Mouse (Mus musculus): ENCODE measurements at regions not wholly inside any gene's neighbourhood (a gene's known extent, or its start where the extent isn't known, plus 50 kb on each side); places are given as distances from the start of the nearest gene placed in this dataset.

DNA sequence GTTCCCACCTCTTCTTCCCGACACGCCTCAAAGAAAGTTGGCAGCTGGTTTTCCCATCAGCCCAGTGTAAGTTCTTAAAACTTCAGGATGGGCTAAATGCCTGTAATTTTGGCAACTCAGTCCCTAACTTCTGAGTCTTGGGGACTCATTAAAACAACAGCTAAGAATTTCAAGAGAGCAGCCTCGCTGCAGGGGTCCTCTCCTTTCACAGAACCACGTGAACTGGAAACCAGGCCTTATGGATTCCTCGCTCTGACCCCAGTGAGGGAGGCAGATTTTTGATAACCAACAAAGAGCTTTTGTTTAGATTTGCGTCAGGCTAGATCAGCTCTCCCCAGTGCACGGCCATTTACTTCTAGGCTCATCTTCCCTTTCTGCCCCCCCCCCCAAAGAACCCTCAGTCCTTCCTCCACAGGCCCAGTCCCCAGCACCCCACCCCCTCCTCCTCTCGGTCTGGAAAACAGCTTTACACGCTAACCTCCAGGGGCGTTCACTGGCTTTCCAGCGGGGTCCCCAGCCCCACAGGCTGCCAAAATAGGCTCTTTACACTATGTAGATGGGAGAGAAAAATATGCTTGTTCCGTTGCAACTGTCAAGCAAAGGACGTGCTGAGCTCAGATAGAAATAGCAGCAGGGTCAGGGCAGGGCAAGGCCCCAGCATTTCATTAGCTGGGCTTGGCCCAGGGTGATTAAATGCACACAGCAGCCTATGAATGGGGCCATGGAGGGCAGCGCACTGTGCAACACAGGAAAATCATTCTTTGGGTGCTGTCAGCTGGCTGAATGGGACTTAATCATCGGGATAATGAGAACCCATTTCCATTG is 233.5 kb downstream of the Zfp36l1 start:
- no peak for DNase-seq

DNA sequence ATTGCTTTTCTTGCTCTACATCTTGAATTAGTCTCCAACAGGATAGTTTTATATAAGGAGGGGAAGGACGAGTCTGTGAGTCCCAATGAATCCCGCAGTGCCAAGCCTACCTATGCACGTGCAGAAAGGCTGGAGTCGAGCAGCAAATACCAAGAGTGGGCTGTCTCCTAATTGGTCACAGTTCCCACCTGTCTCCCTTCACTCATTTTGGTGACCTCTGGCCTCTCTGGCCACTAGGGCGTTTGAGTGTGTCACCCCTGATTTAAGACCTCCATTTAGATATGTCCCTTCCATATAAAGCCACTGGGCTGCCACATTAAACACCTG is 234.1 kb downstream of the Zfp36l1 start:
- no peak for DNase-seq

DNA sequence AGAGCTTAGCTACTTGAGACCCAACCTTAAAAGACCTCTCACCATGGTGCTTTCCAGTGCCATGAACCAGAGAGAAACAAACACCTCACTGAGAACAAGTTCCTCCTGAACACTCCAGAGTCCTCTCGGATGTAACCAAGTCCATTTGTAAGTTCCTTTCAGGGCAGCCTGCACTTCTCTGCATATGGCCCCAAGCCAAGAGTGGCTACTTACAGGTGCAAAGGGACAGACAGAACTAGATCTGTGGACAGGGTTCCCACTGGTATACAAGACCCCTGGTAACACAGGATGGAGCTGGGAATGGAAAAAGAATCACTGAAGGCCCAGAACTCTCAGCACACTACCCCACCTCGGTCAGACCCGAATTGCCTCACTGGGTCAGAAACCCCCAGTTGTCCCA is 234.7 kb downstream of the Zfp36l1 start:
- DNase-seq: no peak

DNA sequence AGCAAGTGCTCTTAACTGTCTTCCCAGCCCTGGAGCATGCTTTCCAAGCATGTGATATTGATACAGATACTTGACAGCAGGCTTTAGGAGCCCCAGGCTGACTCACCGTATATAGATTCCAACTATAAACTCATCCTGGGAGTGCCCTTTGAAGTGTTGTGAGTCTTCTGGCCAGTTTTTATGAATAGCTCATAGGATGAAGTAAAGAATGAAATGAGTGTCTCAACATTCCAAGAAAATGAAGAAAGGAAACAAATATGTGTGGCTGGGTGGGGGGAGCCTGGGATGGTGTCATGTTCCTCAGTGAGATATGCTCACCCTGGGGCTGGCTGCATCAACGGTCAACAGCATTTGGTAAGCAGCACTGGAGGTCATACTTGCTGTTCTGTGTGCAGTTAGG is 238.5 kb downstream of the Zfp36l1 start:
- DNase-seq: no peak

DNA sequence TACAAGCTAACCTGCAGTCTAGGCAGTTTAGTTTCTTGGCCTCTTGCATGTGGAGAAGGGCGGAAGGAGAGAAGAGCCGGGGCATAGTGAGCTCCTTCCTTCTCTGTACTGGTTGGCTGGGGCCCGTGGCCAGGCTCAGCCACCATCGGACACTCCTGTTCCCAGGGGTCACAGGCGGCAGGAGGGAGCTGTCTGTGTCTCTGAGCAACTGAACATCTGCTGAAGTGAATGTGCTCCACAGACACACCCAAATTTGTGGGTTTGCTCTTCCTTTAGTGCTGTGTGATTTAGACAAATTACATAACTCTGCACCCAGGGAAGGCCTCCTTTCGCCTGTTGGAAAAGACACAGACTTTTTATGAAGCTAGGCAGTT is 247.6 kb downstream of the Zfp36l1 start:
- DNase-seq: no peak

DNA sequence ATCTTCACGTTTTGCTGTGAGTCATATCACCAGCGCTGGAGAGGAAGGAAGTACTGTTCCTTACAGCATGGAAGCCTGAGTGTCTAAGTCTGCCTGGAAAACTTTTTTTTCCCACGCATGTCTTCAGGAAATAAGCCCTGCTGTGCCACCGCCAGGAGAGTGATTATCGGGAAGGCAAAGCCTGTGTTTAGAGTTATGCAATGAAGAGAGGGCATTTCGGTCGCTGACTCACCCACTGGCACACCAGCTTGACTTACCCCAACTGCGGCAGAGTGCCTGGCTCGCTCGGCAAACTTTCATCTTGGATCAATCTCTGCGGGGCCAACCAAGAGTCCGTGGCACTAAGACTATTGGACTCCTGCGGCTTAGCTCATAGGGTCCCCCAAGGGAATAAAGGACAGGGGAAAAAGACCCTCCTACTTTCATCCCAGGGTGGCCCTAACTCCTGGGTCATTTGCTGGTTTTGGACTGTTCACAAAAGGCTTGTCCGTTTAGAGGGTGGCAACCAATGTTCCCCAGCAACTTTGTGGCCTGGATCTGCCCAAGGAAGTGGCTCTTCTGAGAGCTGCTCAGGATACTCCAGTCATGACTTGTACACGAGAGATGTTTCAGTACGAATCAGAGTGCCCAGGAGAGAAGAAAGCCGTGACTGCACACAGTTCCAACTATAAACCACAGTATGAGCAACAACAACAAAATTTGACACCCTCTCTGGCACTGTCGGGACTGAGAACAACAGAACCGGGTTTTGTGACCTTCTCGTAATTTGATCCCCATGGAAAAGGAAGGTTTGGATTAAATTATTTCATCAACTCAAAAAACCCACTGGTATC is 248.3 kb downstream of the Zfp36l1 start:
- DNase-seq: no peak

All from thymus, adult 18-20 months (tissue).